Mouse (Mus musculus): Measurements from ENCODE around the gene Lnx1. TPM values are rescaled to one million over a fixed set of nuclear protein-coding genes. Genes with fewer than 3 reads are reported as not detected.

Gene Lnx1
- polyA plus RNA-seq, 1 experiment from 2014 or later: 0.83 TPM

- no peak overlapping the region for H3K4me2 ChIP-seq (replicated peaks)
- peaks cover 9% of the 10 kb centered on the region for H3K4me1 ChIP-seq
- H3K9me3 ChIP-seq: no peaks in the 10 kb centered on the region
- no peak overlapping the region for H3K4me3 ChIP-seq
- no peak overlapping the region for H3K9ac ChIP-seq (replicated peaks)
- 62% methylated on average over 4 of the region's 4 CpGs for WGBS
- peaks cover 5% of the 10 kb centered on the region for H3K27me3 ChIP-seq
- H3K27ac ChIP-seq (replicated peaks): no peak overlapping the region
- no peaks in the 10 kb centered on the region for H3K36me3 ChIP-seq
- ATAC-seq (ENCODE audit: low FRiP score, low read depth): no peak
These were observed 22.8 kb upstream of the Lnx1 start for GRCm38 (mm10) chr5:74725541-74725940.

- Histone ChIP-seq H3K9ac (replicated peaks) (no peak overlapping the region), H3K4me3 (no peak overlapping the region), H3K4me1 (peaks cover 6% of the 10 kb centered on the region; the same call in 1 of the 2 replicates), H3K27me3 (no peaks in the 10 kb centered on the region), H3K27ac (replicated peaks) (no peak overlapping the region), H3K9me3 (no peaks in the 10 kb centered on the region), H3K36me3 (no peaks in the 10 kb centered on the region), H3K4me2 (replicated peaks) (no peak overlapping the region)
- 83% methylated on average over 3 of the region's 3 CpGs for WGBS
- no peak for ATAC-seq (ENCODE audit: low FRiP score, low read depth)
These were observed 19.1 kb upstream of the Lnx1 start for GRCm38 (mm10) chr5:74721816-74722215.

GRCm38 (mm10) chr5:74720661-74721060 lies 17.9 kb upstream of the Lnx1 start:
- H3K4me1 ChIP-seq: peaks cover 10% of the 10 kb centered on the region; the same call in 1 of the 2 replicates
- no peaks in the 10 kb centered on the region for H3K36me3 ChIP-seq
- no peak overlapping the region for H3K27ac ChIP-seq (replicated peaks)
- no peaks in the 10 kb centered on the region for H3K27me3 ChIP-seq
- H3K4me2 ChIP-seq (replicated peaks): no peak overlapping the region
- ATAC-seq (ENCODE audit: low FRiP score, low read depth): no peak
- no peaks in the 10 kb centered on the region for H3K9me3 ChIP-seq
- 77% methylated on average over 9 of the region's 9 CpGs for WGBS
- no peak overlapping the region for H3K9ac ChIP-seq (replicated peaks)
- H3K4me3 ChIP-seq: no peak overlapping the region

- H3K4me2 ChIP-seq (replicated peaks): no peak overlapping the region
- H3K4me3 ChIP-seq: no peak overlapping the region
- H3K9me3 ChIP-seq: no peaks in the 10 kb centered on the region
- H3K27ac ChIP-seq (replicated peaks): no peak overlapping the region
- WGBS: 14% methylated on average over 7 of the region's 7 CpGs
- no peak overlapping the region for H3K9ac ChIP-seq (replicated peaks)
- H3K27me3 ChIP-seq: no peaks in the 10 kb centered on the region
- peaks cover 4% of the 10 kb centered on the region for H3K4me1 ChIP-seq
- no peak for ATAC-seq (ENCODE audit: low FRiP score, low read depth)
- no peaks in the 10 kb centered on the region for H3K36me3 ChIP-seq
These were observed 13.5 kb upstream of the Lnx1 start for GRCm38 (mm10) chr5:74716165-74716564.

GRCm38 (mm10) chr5:74712811-74713210 lies 10.1 kb upstream of the Lnx1 start:
- Histone ChIP-seq H3K9ac (replicated peaks) (no peak overlapping the region), H3K27me3 (no peaks in the 10 kb centered on the region), H3K4me1 (peaks cover 4% of the 10 kb centered on the region), H3K27ac (replicated peaks) (no peak overlapping the region), H3K9me3 (no peaks in the 10 kb centered on the region), H3K4me2 (replicated peaks) (no peak overlapping the region), H3K4me3 (no peak overlapping the region), H3K36me3 (no peaks in the 10 kb centered on the region)
- no peak for ATAC-seq (ENCODE audit: low FRiP score, low read depth)
- WGBS: 83% methylated on average over 4 of the region's 4 CpGs

- no peak overlapping the region for H3K4me2 ChIP-seq (replicated peaks)
- no peak overlapping the region for H3K9ac ChIP-seq (replicated peaks)
- no peak for ATAC-seq (ENCODE audit: low FRiP score, low read depth)
- H3K27ac ChIP-seq (replicated peaks): no peak overlapping the region
- H3K4me1 ChIP-seq: peaks cover 4% of the 10 kb centered on the region
- no peaks in the 10 kb centered on the region for H3K36me3 ChIP-seq
- no peak overlapping the region for H3K4me3 ChIP-seq
- H3K9me3 ChIP-seq: no peaks in the 10 kb centered on the region
- WGBS: 87% methylated on average over 2 of the region's 2 CpGs
- H3K27me3 ChIP-seq: no peaks in the 10 kb centered on the region
These were observed 9.3 kb upstream of the Lnx1 start for GRCm38 (mm10) chr5:74711988-74712387.

- H3K4me2 ChIP-seq (replicated peaks): no peak overlapping the region
- H3K4me1 ChIP-seq: peaks cover under 1% of the 10 kb centered on the region
- no peaks in the 10 kb centered on the region for H3K27me3 ChIP-seq
- H3K9me3 ChIP-seq: no peaks in the 10 kb centered on the region
- WGBS: 75% methylated on average over 1 of the region's 1 CpGs
- no peak overlapping the region for H3K27ac ChIP-seq (replicated peaks)
- ATAC-seq (ENCODE audit: low FRiP score, low read depth): no peak
- no peak overlapping the region for H3K9ac ChIP-seq (replicated peaks)
- H3K4me3 ChIP-seq: no peak overlapping the region
- no peaks in the 10 kb centered on the region for H3K36me3 ChIP-seq
These were observed 8.3 kb upstream of the Lnx1 start for GRCm38 (mm10) chr5:74711056-74711455.

GRCm38 (mm10) chr5:74710181-74710580 lies 7.5 kb upstream of the Lnx1 start:
- WGBS: 84% methylated on average over 4 of the region's 4 CpGs
- Histone ChIP-seq H3K9ac (replicated peaks) (no peak overlapping the region), H3K36me3 (no peaks in the 10 kb centered on the region), H3K4me2 (replicated peaks) (no peak overlapping the region), H3K27me3 (peaks cover 5% of the 10 kb centered on the region; the same call in 1 of the 2 replicates), H3K4me3 (no peak overlapping the region), H3K9me3 (no peaks in the 10 kb centered on the region), H3K4me1 (no peaks in the 10 kb centered on the region; the same call in none of the 2 replicates), H3K27ac (replicated peaks) (no peak overlapping the region)
- no peak for ATAC-seq (ENCODE audit: low FRiP score, low read depth)

GRCm38 (mm10) chr5:74704460-74704790 lies 1.7 kb upstream of the Lnx1 start:
- peaks cover 12% of the 10 kb centered on the region for H3K4me1 ChIP-seq
- H3K27ac ChIP-seq (replicated peaks): no peak overlapping the region
- peak overlapping the region; percentile 41 for H3K4me3 ChIP-seq
- H3K9me3 ChIP-seq: no peaks in the 10 kb centered on the region
- no peaks in the 10 kb centered on the region for H3K36me3 ChIP-seq
- peaks cover 24% of the 10 kb centered on the region; the same call in 1 of the 2 replicates for H3K27me3 ChIP-seq
- WGBS: 2% methylated on average over 8 of the region's 8 CpGs
- ATAC-seq (ENCODE audit: low FRiP score, low read depth): peak; percentile 95
- H3K9ac ChIP-seq (replicated peaks): no peak overlapping the region; the same call in 1 of the 2 replicates
- peak overlapping the region; percentile 49 for H3K4me2 ChIP-seq (replicated peaks)

GRCm38 (mm10) chr5:74703741-74704459 lies 1.2 kb upstream of the Lnx1 start:
- peaks cover 12% of the 10 kb centered on the region for H3K4me1 ChIP-seq
- WGBS: 14% methylated on average over 17 of the region's 17 CpGs
- H3K4me2 ChIP-seq (replicated peaks): peak overlapping the region; percentile 49
- H3K27ac ChIP-seq (replicated peaks): no peak overlapping the region
- H3K9ac ChIP-seq (replicated peaks): no peak overlapping the region; the same call in 1 of the 2 replicates
- no peaks in the 10 kb centered on the region for H3K9me3 ChIP-seq
- peak overlapping the region; percentile 41 for H3K4me3 ChIP-seq
- peak; percentile 82 for ATAC-seq (ENCODE audit: low FRiP score, low read depth)
- H3K27me3 ChIP-seq: peaks cover 24% of the 10 kb centered on the region; the same call in 1 of the 2 replicates
- H3K36me3 ChIP-seq: no peaks in the 10 kb centered on the region

- 92% methylated on average over 2 of the region's 2 CpGs for WGBS
- Histone ChIP-seq H3K27me3 (peaks cover 24% of the 10 kb centered on the region; the same call in 1 of the 2 replicates), H3K4me2 (replicated peaks) (no peak overlapping the region), H3K4me3 (no peak overlapping the region), H3K9ac (replicated peaks) (no peak overlapping the region), H3K36me3 (no peaks in the 10 kb centered on the region), H3K4me1 (peaks cover 12% of the 10 kb centered on the region), H3K9me3 (no peaks in the 10 kb centered on the region), H3K27ac (replicated peaks) (no peak overlapping the region)
- ATAC-seq (ENCODE audit: low FRiP score, low read depth): no peak
These were observed 1.8 kb downstream of the Lnx1 start for GRCm38 (mm10) chr5:74700918-74701317.

GRCm38 (mm10) chr5:74699673-74700072 lies 3.0 kb downstream of the Lnx1 start:
- no peak overlapping the region for H3K4me2 ChIP-seq (replicated peaks)
- ATAC-seq (ENCODE audit: low FRiP score, low read depth): no peak
- H3K27me3 ChIP-seq: peaks cover 16% of the 10 kb centered on the region; the same call in 1 of the 2 replicates
- H3K36me3 ChIP-seq: no peaks in the 10 kb centered on the region
- H3K4me1 ChIP-seq: peaks cover 8% of the 10 kb centered on the region
- no peaks in the 10 kb centered on the region for H3K9me3 ChIP-seq
- no peak overlapping the region for H3K27ac ChIP-seq (replicated peaks)
- no peak overlapping the region for H3K4me3 ChIP-seq
- H3K9ac ChIP-seq (replicated peaks): no peak overlapping the region
- 85% methylated on average over 1 of the region's 1 CpGs for WGBS
